Mouse (Mus musculus) megakaryocyte-erythroid progenitor cell, adult 5-6 weeks (primary cell): ENCODE measurements around the gene Sema5a. TPM values are rescaled to one million over a fixed set of nuclear protein-coding genes. Genes with fewer than 3 reads are reported as not detected.

Experiments
- ATAC-seq: replicated peaks from 2 replicates; pipeline ENCODE4 v1.8.0; 2016; ENCODE audit warnings: mild to moderate bottlenecking, inconsistent platforms; ENCODE audit not compliant: severe bottlenecking, poor library complexity, low FRiP score, low TSS enrichment
- total RNA-seq, 2 experiments: library from RNA; stranded (forward) in 1 of 2; stranded (reverse) in 1 of 2; fragments of 200-1000, 215-1000 nt in 1 of 2; fragments of >200 nt in 1 of 2; fragmentation: Nextera tagmentation in 1 of 2; gene quantifications; 2 replicates each; pipeline ENCODE4 v1.2.3; 2014 to 2017

The Sema5a gene
- total RNA-seq, 2 experiments from 2014 or later: not detected

DNA sequence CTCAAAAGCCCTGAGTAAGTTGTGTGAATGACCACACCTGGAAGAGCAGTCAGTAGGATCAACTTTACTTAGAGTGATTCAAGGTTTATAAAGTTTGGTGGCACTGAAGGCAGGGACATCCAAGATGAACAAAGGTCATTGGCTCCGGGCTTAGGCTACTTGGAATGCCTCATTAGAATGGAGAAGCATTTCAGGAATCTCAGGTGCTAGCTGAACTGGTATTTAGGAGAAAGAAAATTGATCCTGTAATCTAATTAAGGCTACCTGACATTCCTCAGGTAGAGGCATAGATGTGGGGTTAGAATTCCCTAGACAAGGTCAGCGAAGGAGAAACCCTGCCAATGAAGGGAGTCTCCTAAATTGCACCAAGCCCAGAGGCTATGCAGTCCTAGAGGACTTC, 171.7 kb downstream of the Sema5a start:
- ATAC-seq: no peak

DNA sequence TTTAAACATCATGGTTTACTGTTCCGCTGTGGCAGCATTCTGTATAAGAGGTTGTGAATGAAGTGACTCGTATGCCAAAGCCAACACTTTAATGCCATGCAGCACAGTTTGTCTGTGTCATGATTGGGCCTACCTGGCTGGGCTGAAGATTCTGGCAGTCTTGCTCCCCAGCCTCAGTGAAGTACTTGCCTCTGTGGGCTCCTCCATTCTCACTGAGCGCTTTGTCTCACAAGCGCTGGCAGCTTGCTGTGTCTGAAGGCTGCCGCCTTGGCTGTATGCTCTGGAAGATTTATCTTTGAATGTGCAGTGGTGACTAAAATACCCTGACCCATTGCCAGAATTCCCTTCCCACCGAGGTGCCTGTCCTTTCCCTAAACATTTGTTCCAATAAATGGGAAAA, 178.0 kb downstream of the Sema5a start:
- no peak for ATAC-seq

- no peak for ATAC-seq
Measured at GRCm38 (mm10) chr15:32423061-32423460, 178.5 kb downstream of the Sema5a start.

GRCm38 (mm10) chr15:32427188-32427924, 182.7 kb downstream of the Sema5a start:
- no peak for ATAC-seq

GRCm38 (mm10) chr15:32432927-32433832, 188.6 kb downstream of the Sema5a start:
- ATAC-seq: no peak

GRCm38 (mm10) chr15:32433833-32434155, 189.2 kb downstream of the Sema5a start:
- no peak for ATAC-seq

- no peak for ATAC-seq
Measured at GRCm38 (mm10) chr15:32434274-32434673, 189.7 kb downstream of the Sema5a start.

- ATAC-seq: no peak
Measured at GRCm38 (mm10) chr15:32437654-32438053, 193.0 kb downstream of the Sema5a start.

DNA sequence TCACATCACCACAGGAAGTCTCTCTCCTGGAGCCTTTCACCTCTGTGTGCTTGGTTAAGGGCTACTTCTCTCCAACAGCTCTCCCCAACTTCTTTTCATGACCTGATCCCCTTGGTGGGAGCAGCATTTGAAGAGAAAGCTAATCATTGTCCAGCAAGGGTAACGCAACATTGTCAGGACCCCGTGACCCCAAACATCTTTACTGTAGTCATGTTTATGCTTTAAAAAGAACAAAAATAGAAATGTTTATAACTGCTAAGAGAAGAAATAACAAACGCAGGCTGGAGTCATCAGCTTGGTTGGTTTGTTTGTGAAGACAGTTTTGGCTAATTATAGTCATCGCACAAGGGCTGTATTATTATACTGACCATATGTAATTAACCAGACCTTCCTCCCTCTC, 198.1 kb downstream of the Sema5a start:
- no peak for ATAC-seq

DNA sequence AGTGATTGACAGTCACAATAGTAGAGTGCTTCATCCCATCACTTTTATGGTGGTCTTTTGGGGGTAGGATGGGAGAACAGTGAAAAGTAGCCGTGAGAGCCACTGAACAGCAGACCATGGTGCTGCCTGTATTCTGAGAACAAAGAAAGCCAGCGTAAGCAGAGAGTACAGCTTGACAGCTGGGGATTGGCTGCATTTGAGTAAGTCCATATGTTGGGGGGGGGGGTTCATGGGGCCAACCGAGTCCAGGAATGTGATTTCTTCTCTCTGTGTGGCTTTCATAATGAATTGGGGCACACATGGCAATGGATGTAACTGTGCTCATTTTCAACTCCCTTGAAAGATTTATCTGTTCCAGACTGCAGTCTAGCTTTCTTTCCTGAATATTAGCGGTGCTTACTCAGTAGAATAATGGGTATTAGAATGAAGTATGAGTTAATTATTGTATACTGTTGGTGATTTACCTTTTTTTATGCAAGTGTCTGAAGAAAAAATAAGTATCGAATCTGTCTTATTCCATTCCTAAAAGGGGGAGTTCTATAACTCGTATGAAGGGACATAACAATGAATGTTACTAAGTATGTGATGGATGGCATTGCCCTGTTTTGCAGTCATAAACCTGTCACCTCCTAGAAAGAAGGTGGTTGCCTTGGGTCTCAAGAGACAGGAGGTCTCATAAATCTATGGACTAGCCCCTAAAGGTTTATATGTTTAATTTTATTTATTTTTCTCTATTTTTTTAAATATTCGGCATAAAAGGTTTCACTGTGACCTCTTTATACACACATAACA, 203.1 kb downstream of the Sema5a start:
- no peak for ATAC-seq

DNA sequence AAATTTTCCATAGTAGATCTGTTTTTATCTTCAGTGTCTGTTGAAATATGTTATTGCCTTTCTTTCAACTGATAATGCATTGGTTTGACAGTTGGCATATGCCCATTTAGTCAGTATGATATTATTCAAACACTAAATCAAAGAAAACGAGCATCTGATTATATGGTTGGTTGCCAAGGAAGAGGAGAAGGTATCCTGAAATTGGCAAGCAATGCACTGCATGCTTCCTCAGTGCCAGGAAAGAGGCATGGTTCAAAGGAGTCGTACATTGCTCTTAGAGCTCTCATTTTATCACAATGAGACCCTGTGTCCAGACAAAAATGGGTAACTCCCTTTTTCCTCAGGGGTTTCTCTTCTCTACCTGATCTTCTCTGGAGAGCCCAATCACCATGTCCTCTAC, 214.4 kb downstream of the Sema5a start:
- no peak for ATAC-seq

DNA sequence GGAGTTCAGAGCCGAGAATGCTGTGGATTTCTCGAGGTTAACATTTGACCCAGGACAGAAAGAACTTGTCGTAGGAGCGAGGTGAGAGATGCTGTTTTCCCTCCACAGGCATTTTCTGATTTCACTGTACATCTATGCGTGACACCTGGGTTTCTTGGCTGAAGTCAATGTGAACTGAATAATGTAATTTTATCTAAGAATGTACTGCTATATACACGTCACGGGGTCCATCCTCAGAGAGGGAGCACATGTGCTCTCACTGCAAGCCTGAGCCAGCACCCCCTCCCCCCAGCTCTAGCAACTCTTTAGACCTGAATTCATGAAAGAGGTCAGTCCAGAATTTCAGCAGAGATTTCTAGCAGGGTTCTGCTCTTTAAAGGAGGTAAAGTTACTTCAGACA, 215.6 kb downstream of the Sema5a start:
- no peak for ATAC-seq

DNA sequence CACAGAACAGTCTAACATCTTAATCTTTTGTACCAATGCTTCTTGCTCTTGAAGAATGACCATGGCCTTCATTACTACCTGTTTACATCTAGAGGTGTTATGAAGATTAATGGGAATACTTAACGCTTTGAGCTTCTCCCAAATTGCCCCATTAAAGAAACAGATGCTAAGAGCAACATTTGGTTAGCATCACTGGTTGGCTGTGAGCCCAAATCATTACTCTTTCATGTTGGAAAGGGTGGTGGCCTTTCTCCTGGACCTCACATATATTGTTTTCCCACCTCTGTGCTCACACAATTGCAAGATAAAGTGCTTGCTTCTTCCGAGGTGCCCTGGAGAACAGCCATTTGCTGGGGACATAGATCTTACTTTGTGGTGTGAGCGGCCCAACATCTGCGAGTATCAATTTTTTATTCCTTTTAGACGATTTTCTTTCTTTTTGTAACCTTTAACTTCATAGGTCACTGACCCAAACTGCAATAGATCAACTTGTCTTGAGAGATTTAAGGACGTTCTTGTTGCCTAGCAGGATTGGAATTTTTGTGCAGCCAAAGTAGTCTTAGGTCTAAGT, 227.0 kb downstream of the Sema5a start:
- no peak for ATAC-seq

GRCm38 (mm10) chr15:32480747-32481146, 236.1 kb downstream of the Sema5a start:
- no peak for ATAC-seq

DNA sequence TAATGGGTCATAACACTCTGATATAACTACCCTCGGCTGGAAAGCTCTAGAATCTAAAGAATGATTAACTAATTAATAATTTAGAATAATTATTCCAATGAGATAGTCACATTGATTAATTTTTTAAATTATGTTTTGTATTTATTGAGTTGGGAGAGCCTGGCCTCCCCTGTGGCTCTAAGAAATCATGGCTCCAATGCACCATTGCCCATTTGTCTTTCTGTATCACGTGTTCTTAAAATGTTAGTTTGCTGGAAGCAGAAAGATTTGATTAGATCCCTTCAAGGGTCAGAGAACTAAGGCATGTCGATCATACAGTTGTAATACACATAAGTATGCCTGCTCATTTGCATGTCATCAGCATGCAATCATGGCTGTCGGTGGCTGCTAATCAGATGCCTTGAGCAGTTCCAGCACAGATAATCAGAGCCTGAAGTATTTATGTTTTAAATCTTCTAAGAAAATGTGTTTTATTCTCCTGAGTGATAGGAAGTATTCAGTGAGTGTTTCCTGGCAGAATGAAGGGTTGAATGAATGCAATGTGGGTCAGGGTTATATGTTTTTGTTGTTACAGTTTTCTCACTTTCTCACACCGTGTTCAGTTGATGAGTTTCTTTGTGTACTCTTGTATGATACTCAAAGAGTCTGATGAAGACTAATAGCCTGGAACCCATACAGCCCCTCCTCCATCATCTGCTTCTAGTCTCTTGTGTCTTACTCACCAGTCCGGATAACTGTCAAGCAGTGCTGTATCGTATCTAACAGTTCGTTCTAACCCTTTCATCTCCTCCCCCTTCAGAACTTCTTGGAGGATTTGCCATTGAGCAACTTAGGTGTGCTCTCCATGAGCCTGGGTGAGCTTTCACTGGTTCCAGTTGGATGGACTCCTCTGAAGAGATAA, 240.7 kb downstream of the Sema5a start:
- ATAC-seq: no peak

DNA sequence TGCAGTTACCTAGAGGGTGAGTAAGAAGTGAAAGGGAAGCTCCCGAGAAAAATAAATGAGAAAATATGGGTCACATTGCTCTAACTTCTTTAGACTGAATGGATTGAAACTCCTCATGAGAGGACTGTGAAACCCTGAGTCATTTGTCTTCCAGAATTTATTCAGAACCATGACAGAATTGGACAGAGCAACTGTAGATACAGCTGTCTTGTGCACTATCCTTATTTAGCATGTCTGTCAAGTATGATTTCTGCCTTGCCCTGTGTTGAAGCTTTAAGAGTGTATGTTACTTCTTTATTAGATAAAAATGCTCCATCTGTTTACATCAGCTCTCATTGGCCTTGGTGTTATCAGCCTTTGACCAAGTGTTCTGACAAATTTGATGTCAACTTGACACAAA, 243.4 kb downstream of the Sema5a start:
- no peak for ATAC-seq

DNA sequence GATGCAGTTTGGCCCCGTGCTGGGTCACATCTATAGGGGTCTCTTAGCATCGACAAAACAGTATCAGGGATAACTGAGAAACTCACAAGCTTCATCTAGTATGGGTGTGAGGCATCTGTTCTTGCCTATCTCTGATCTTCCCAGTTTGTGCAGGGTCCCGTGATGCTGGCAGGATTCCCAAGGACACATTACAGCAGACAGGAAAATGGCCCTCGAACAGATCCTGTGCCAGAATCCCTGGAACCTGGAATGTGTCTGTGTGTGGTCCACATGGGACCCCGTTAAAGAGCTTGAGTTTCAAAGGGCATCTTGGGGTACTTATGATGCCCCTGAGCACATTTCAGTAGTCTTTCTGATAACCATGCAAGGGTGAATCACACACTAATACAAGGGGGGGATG, 249.6 kb downstream of the Sema5a start:
- no peak for ATAC-seq

DNA sequence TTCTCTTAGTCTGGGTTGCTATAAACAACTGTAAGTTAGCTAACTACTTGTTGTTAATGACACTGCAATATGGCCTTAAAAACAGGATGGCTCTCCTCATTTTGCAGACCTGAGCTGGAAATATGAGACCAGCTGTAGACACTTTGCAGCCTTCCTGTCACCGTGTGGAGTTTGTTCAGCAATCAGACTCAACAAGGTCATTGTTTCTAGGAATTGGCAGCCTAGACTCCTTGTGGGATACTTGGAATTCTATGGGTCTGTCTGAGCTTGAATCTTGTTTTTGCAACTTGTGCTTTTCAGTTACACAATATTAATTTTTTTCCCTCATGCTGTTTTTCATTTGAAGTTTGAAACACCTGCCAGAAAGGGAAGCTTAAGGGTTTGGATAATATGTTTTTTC, 250.3 kb downstream of the Sema5a start:
- no peak for ATAC-seq

DNA sequence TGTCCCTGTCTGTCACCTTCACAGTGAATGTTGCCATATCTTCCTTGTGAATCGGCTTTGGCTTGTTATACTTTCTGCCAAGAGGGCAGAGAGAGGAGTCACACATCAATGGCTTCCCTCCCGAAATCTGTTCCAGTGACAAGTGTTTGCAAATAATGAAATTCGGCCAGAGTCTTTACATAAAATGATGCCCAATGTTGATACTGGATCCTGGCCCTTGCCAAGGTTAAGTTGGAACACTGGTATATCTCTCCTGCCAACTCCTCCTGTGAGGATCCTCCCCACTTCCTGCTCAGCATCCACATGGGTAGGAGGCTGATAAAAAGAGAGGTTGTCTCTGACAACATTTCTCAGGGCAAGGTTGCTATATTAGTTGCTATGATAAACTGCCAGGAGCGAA, 252.3 kb downstream of the Sema5a start:
- ATAC-seq: no peak
